Mouse (Mus musculus): ENCODE measurements around the gene Nup210. TPM values are rescaled to one million over a fixed set of nuclear protein-coding genes. Genes with fewer than 3 reads are reported as not detected.
A peak's percentile ranks its signal among the peaks of the same experiment; 100 is the strongest.
"Not testable (repeated sequence)": the region's sequence is repeated elsewhere in the genome, so short reads cannot be mapped to it uniquely, and the experiment has no call there.

Nup210 gene
- polyA plus RNA-seq, 1 experiment from 2014 or later = 13.1 TPM

GRCm38 (mm10) chr6:91125228-91125585 is 8.6 kb upstream of the Nup210 start:
- 58% methylated on average over 2 of the region's 2 CpGs for WGBS
- ATAC-seq (ENCODE audit: insufficient number of reproducible peaks, insufficient read depth, low FRiP score, low read depth) = no peak
- Histone ChIP-seq H3K36me3 (ENCODE audit: control insufficient read depth, insufficient read depth, low read length) (no peaks in the 10 kb centered on the region), H3K9me3 (ENCODE audit: control insufficient read depth, low read depth, low read length) (no peaks in the 10 kb centered on the region), H3K4me3 (ENCODE audit: low read depth, low read length) (no peak overlapping the region), H3K27me3 (ENCODE audit: control insufficient read depth, insufficient read depth, low read length) (no peaks in the 10 kb centered on the region), H3K4me2 (replicated peaks; ENCODE audit: low read depth, low read length) (no peak overlapping the region), H3K27ac (ENCODE audit: low read length) (no peak overlapping the region), H3K4me1 (ENCODE audit: control insufficient read depth, insufficient read depth, low read length) (no peaks in the 10 kb centered on the region), H3K9ac (replicated peaks; ENCODE audit: low read depth, low read length) (no peak overlapping the region)

- Histone ChIP-seq H3K4me2 (replicated peaks; ENCODE audit: low read depth, low read length) (no peak overlapping the region), H3K4me3 (ENCODE audit: low read depth, low read length) (no peak overlapping the region), H3K27me3 (ENCODE audit: control insufficient read depth, insufficient read depth, low read length) (no peaks in the 10 kb centered on the region), H3K9me3 (ENCODE audit: control insufficient read depth, low read depth, low read length) (no peaks in the 10 kb centered on the region), H3K4me1 (ENCODE audit: control insufficient read depth, insufficient read depth, low read length) (no peaks in the 10 kb centered on the region), H3K27ac (ENCODE audit: low read length) (no peak overlapping the region), H3K36me3 (ENCODE audit: control insufficient read depth, insufficient read depth, low read length) (no peaks in the 10 kb centered on the region), H3K9ac (replicated peaks; ENCODE audit: low read depth, low read length) (no peak overlapping the region)
- ATAC-seq (ENCODE audit: insufficient number of reproducible peaks, insufficient read depth, low FRiP score, low read depth) = no peak
- WGBS = 33% methylated on average over 7 of the region's 7 CpGs
These were observed 7.9 kb upstream of the Nup210 start for GRCm38 (mm10) chr6:91124286-91125227.

GRCm38 (mm10) chr6:91123453-91123852 is 6.8 kb upstream of the Nup210 start:
- WGBS = 74% methylated on average over 3 of the region's 3 CpGs
- Histone ChIP-seq H3K4me1 (ENCODE audit: control insufficient read depth, insufficient read depth, low read length) (no peaks in the 10 kb centered on the region), H3K36me3 (ENCODE audit: control insufficient read depth, insufficient read depth, low read length) (no peaks in the 10 kb centered on the region), H3K9ac (replicated peaks; ENCODE audit: low read depth, low read length) (no peak overlapping the region), H3K4me3 (ENCODE audit: low read depth, low read length) (no peak overlapping the region), H3K4me2 (replicated peaks; ENCODE audit: low read depth, low read length) (no peak overlapping the region), H3K27me3 (ENCODE audit: control insufficient read depth, insufficient read depth, low read length) (no peaks in the 10 kb centered on the region), H3K27ac (ENCODE audit: low read length) (no peak overlapping the region), H3K9me3 (ENCODE audit: control insufficient read depth, low read depth, low read length) (no peaks in the 10 kb centered on the region)
- no peak for ATAC-seq (ENCODE audit: insufficient number of reproducible peaks, insufficient read depth, low FRiP score, low read depth)

GRCm38 (mm10) chr6:91121089-91121488 is 4.5 kb upstream of the Nup210 start:
- H3K27ac ChIP-seq (ENCODE audit: low read length); H3K36me3 ChIP-seq (ENCODE audit: control insufficient read depth, insufficient read depth, low read length); H3K9me3 ChIP-seq (ENCODE audit: control insufficient read depth, low read depth, low read length); H3K4me3 ChIP-seq (ENCODE audit: low read depth, low read length); H3K9ac ChIP-seq (replicated peaks; ENCODE audit: low read depth, low read length); ATAC-seq (ENCODE audit: insufficient number of reproducible peaks, insufficient read depth, low FRiP score, low read depth); H3K4me1 ChIP-seq (ENCODE audit: control insufficient read depth, insufficient read depth, low read length); H3K27me3 ChIP-seq (ENCODE audit: control insufficient read depth, insufficient read depth, low read length); H3K4me2 ChIP-seq (replicated peaks; ENCODE audit: low read depth, low read length): not testable (repeated sequence)
- WGBS = 91% methylated on average over 5 of the region's 7 CpGs

DNA sequence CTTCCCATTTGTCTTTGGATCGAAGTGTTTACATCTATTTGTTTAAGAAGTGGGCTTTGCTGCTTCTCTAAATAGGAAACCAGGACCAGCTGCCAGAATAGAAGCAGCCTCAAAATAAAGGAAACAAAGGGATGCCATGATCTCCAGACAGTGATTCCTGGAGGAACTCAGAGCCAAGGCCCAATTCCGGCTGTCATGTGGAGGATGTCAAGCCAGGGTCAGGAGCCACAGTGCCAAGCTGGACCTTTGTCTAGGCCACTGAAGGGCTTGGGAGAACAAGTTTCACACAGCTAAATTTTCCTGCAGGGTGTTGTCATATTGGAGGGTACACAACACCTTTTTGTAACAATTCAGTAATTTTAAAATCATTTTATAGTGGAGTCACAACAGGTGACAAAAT is 3.6 kb upstream of the Nup210 start:
- WGBS = 70% methylated on average over 2 of the region's 2 CpGs
- no peak for ATAC-seq (ENCODE audit: insufficient number of reproducible peaks, insufficient read depth, low FRiP score, low read depth)
- H3K4me2 ChIP-seq (replicated peaks; ENCODE audit: low read depth, low read length) = no peak overlapping the region
- no peak overlapping the region for H3K27ac ChIP-seq (ENCODE audit: low read length)
- no peaks in the 10 kb centered on the region for H3K36me3 ChIP-seq (ENCODE audit: control insufficient read depth, insufficient read depth, low read length)
- no peaks in the 10 kb centered on the region for H3K27me3 ChIP-seq (ENCODE audit: control insufficient read depth, insufficient read depth, low read length)
- peaks cover 10% of the 10 kb centered on the region; the same call in 1 of the 2 replicates for H3K4me1 ChIP-seq (ENCODE audit: control insufficient read depth, insufficient read depth, low read length)
- no peak overlapping the region for H3K9ac ChIP-seq (replicated peaks; ENCODE audit: low read depth, low read length)
- no peak overlapping the region for H3K4me3 ChIP-seq (ENCODE audit: low read depth, low read length)
- H3K9me3 ChIP-seq (ENCODE audit: control insufficient read depth, low read depth, low read length) = no peaks in the 10 kb centered on the region

DNA sequence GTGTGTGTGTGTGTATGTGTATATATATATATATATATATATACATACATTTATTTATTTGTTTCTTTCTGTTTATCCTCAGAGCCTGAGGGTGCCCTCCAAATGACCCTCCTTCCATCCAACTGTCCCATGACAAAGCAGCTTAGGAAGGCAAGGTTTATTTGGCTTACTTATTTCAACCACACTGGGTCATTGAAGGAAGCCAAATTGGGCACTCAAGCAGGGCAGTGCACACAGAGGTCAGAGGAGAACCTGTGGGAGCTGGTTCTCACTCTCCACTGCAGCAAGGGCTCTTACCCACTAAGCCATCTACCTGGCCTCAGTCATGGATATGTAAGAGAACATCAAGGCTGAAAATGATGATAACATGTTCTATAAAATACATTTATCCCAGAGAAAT is 1.9 kb upstream of the Nup210 start:
- no peaks in the 10 kb centered on the region for H3K36me3 ChIP-seq (ENCODE audit: control insufficient read depth, insufficient read depth, low read length)
- H3K27me3 ChIP-seq (ENCODE audit: control insufficient read depth, insufficient read depth, low read length) = no peaks in the 10 kb centered on the region
- ATAC-seq (ENCODE audit: insufficient number of reproducible peaks, insufficient read depth, low FRiP score, low read depth) = no peak
- no peak overlapping the region for H3K9ac ChIP-seq (replicated peaks; ENCODE audit: low read depth, low read length)
- peaks cover 18% of the 10 kb centered on the region; the same call in 1 of the 2 replicates for H3K4me1 ChIP-seq (ENCODE audit: control insufficient read depth, insufficient read depth, low read length)
- H3K4me3 ChIP-seq (ENCODE audit: low read depth, low read length) = no peak overlapping the region
- no peaks in the 10 kb centered on the region for H3K9me3 ChIP-seq (ENCODE audit: control insufficient read depth, low read depth, low read length)
- H3K4me2 ChIP-seq (replicated peaks; ENCODE audit: low read depth, low read length) = no peak overlapping the region
- no peak overlapping the region for H3K27ac ChIP-seq (ENCODE audit: low read length)

DNA sequence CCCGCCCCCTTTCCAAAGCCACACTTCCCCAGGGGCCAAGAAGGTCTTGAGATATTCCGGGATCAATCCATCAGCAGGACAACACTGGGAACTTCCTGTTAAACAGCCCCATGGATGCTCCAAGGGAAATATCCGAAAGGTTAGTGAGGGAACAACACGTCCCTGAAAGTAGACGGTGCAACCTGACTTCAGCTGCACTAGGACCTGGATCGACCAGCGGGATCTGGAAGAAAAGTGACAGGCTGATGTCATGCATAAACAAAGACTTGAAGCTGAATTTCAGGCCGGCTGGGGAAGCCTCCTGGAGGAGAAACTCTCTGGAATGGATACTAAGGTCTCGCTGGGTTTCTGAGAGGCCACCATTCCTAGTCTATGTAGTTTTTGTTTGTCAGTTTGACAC is 520 bp upstream of the Nup210 start:
- Histone ChIP-seq H3K36me3 (ENCODE audit: control insufficient read depth, insufficient read depth, low read length) (no peaks in the 10 kb centered on the region), H3K4me2 (replicated peaks; ENCODE audit: low read depth, low read length) (peak overlapping the region; percentile 97), H3K9me3 (ENCODE audit: control insufficient read depth, low read depth, low read length) (no peaks in the 10 kb centered on the region), H3K27ac (ENCODE audit: low read length) (no peak overlapping the region), H3K4me1 (ENCODE audit: control insufficient read depth, insufficient read depth, low read length) (peaks cover 18% of the 10 kb centered on the region; the same call in 1 of the 2 replicates), H3K9ac (replicated peaks; ENCODE audit: low read depth, low read length) (no peak overlapping the region), H3K4me3 (ENCODE audit: low read depth, low read length) (peak overlapping the region; percentile 60), H3K27me3 (ENCODE audit: control insufficient read depth, insufficient read depth, low read length) (no peaks in the 10 kb centered on the region)
- 3% methylated on average over 9 of the region's 9 CpGs for WGBS
- no peak for ATAC-seq (ENCODE audit: insufficient number of reproducible peaks, insufficient read depth, low FRiP score, low read depth)

DNA sequence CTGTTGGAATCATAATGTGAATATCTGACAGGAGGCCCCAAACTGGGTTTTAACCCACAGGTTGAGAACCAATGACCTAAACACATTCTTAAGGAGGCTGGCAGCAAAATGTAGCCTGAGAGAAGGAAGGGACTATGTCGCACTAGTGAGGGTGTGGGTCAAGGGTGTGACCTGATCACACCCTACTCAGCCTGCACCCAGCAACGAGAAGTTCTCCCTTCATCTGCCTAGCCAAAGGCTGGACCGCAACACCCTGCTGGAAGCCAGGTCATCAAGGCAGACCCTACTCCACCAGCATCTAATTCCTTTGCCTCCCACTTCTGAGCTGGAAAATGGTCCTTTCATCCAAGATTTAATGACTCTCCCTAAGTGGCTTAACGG is 776 bp downstream of the Nup210 start:
- Histone ChIP-seq H3K9ac (replicated peaks; ENCODE audit: low read depth, low read length) (peak overlapping the region; percentile 60; the same call in 1 of the 2 replicates), H3K9me3 (ENCODE audit: control insufficient read depth, low read depth, low read length) (no peaks in the 10 kb centered on the region), H3K4me3 (ENCODE audit: low read depth, low read length) (peak overlapping the region; percentile 60), H3K4me2 (replicated peaks; ENCODE audit: low read depth, low read length) (peak overlapping the region; percentile 97), H3K36me3 (ENCODE audit: control insufficient read depth, insufficient read depth, low read length) (no peaks in the 10 kb centered on the region), H3K4me1 (ENCODE audit: control insufficient read depth, insufficient read depth, low read length) (peaks cover 18% of the 10 kb centered on the region; the same call in 1 of the 2 replicates), H3K27me3 (ENCODE audit: control insufficient read depth, insufficient read depth, low read length) (no peaks in the 10 kb centered on the region), H3K27ac (ENCODE audit: low read length) (no peak overlapping the region)
- ATAC-seq (ENCODE audit: insufficient number of reproducible peaks, insufficient read depth, low FRiP score, low read depth) = peak; percentile 26; the same call in 1 of the 2 replicates
- WGBS = 15% methylated on average over 4 of the region's 4 CpGs
